ENCODE assay signal across 15 mouse cellular contexts in the genomic region with DNA sequence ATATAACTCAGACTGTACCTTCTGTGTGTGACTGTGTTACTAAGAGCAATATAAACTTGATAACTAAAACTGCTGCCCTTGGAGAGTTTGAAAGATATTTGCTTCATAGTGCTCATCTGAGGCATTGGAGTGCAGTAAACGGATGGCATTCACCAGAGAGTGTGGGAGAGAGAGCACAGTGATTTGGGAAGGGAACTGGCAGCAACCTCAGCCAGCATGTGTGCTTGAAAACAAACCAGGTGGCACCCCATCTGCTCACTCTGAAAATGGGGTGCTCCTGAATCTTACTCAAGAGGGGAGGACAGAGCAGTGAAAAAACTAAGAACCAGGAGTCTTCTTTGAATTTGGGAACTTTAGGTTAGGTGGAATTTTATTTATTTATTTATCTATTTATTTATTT. TPM values are rescaled to one million over a fixed set of nuclear protein-coding genes. Genes with fewer than 3 reads are reported as not detected.
A peak's percentile ranks its signal among the peaks of the same experiment; 100 is the strongest.
DNase-seq lines count a peak whose midpoint lies in the region; TF ChIP-seq lines count a peak whose summit lies in the region.
"Had no signal": no experiment of that assay in that cellular context is flagged by ENCODE, and none has a peak within 500 bp of the region (broad histone marks: within the 10 kb centered on the region; RNA-seq: fewer than 3 reads in every experiment).

No protein-coding gene starts in this region.

- no peak overlapping the region for H3K27ac ChIP-seq in cerebellum, adult 2 months (ENCODE audit: insufficient read depth, low read length)
- H3K27ac ChIP-seq: embryonic facial prominence, embryonic 13.5 days; hindbrain, embryonic 14.5 days; limb, embryonic 12.5 days had no signal

- peak; percentile 32 to 61 for DNase-seq in frontal cortex, adult 2 months (ENCODE audit: extremely low spot score in 1 of 2, low spot score in 1 of 2)
- DNase-seq in frontal cortex, postnatal 14 days (ENCODE audit: low spot score in 2 of 2): no peak
- peak; percentile 83 to 91 for DNase-seq in cerebellum, adult 2 months
- peak; percentile 90 for DNase-seq in layer of hippocampus, adult 11-12 months (ENCODE audit: low spot score)
- peak; percentile 55 to 57 for DNase-seq in right cerebral cortex, adult 2 months (ENCODE audit: low spot score in 2 of 2)
- DNase-seq in spleen, postnatal 10 days (ENCODE audit: low spot score in 2 of 2): no peak
- DNase-seq in lung, postnatal 36 days: no peak
- no peak for DNase-seq in kidney, adult 11 months
- DNase-seq: adrenal gland, postnatal 10 days; kidney, postnatal 25 days; retina, postnatal 1 day; thymus, adult 18-20 months had no signal

- TF ChIP-seq POLR2A in cerebellum, adult 2 months (IDR thresholded peaks at IDR 0.05; ENCODE audit: borderline replicate concordance, insufficient read depth, low read length): no peak

- peaks cover 2% of the 10 kb centered on the region; the same call in 1 of the 2 replicates for H3K4me1 ChIP-seq in cerebellum, adult 2 months (ENCODE audit: control insufficient read depth, insufficient read depth, low read length)
- H3K4me1 ChIP-seq: embryonic facial prominence, embryonic 13.5 days; limb, embryonic 12.5 days had no signal

- no peak overlapping the region for H3K4me3 ChIP-seq in cerebellum, adult 2 months (replicated peaks; ENCODE audit: insufficient read depth, low read depth, low read length)
- H3K4me3 ChIP-seq: embryonic facial prominence, embryonic 13.5 days; limb, embryonic 12.5 days had no signal

- 6% methylated on average over 1 of the region's 1 CpGs for WGBS in cerebellum, adult 2 months

- no peaks in the 10 kb centered on the region for H3K27me3 ChIP-seq in cerebellum, adult 2 months (ENCODE audit: control insufficient read depth, insufficient read depth, low read length)
- H3K27me3 ChIP-seq: embryonic facial prominence, embryonic 13.5 days; limb, embryonic 12.5 days had no signal

- TF ChIP-seq CTCF in cerebellum, adult 2 months (IDR thresholded peaks at IDR 0.05; ENCODE audit: borderline replicate concordance, insufficient read depth, low read depth, low read length): no peak

RNA-seq across cellular contexts. Expression of gene Capza2, which starts 21.3 kb away (rescaled TPM):
- polyA plus RNA-seq in frontal cortex, adult 2 months (2012; rRNA removed): 151 and 174 TPM in 2 replicates
- polyA plus RNA-seq in cerebellum, adult 2 months (2012; rRNA removed): 124 TPM in 2 replicates

RNA-seq across cellular contexts. Expression of gene St7, which starts 35.4 kb away (rescaled TPM):
- polyA plus RNA-seq in frontal cortex, adult 2 months (2012; rRNA removed): 27.1 and 28.4 TPM in 2 replicates
- polyA plus RNA-seq in cerebellum, adult 2 months (2012; rRNA removed): 23.8 and 28.2 TPM in 2 replicates

Comparison
In these comparisons a context has a peak if more than half of its experiments do, and no peak if none do; other contexts are left out.
1. DNase-seq: peak in frontal cortex, adult 2 months (2 of 2), cerebellum, adult 2 months (2 of 2), layer of hippocampus, adult 11-12 months (single experiment) and right cerebral cortex, adult 2 months (2 of 2); none in frontal cortex, postnatal 14 days (0 of 2), spleen, postnatal 10 days (0 of 2), lung, postnatal 36 days (single experiment) and kidney, adult 11 months (single experiment).